Mouse (Mus musculus): ENCODE results near the gene Jade1. TPM values are rescaled to one million over a fixed set of nuclear protein-coding genes. Genes with fewer than 3 reads are reported as not detected.

The Jade1 gene
- polyA plus RNA-seq, 1 experiment from 2014 or later: 18.6 TPM

DNA sequence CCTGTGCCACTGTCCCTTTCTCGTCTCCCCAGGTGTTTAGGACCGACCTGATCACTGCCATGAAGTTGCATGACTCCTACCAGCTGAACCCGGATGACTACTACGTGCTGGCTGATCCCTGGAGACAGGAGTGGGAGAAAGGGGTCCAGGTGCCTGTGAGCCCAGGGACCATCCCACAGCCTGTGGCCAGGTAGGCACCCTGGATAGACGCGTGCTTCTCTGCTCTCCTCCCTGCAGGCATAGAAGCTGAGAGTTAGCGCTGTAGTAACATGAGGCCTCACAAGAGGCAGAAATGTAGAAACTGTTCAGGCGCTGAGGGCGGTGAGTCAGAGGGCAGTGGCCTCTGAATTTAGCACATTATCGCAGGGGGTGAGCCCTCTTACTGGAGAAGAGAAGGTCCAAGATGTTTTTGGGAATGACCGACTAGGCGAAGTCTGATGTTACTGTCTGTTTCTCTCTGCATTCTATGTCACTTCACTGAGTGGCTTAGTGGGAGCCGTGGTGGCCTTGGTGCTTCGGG, 36.2 kb downstream of the Jade1 start:
- H3K9me3 ChIP-seq (ENCODE audit: control insufficient read depth, low read length): no peaks in the 10 kb centered on the region
- peaks cover 21% of the 10 kb centered on the region for H3K36me3 ChIP-seq (ENCODE audit: control insufficient read depth, insufficient read depth, low read length)
- no peak overlapping the region for H3K27ac ChIP-seq (ENCODE audit: low read depth, low read length)
- 93% methylated on average over 14 of the region's 14 CpGs for WGBS
- no peak for ATAC-seq (replicated peaks; ENCODE audit: low FRiP score)
- H3K9ac ChIP-seq (ENCODE audit: low read depth, low read length): no peak overlapping the region
- H3K4me3 ChIP-seq (ENCODE audit: low read depth, low read length): no peak overlapping the region
- no peak for DNase-seq (ENCODE audit: low spot score)
- no peaks in the 10 kb centered on the region for H3K27me3 ChIP-seq (replicated peaks; ENCODE audit: control insufficient read depth, insufficient read depth, low read length)
- no peak overlapping the region for H3K4me2 ChIP-seq
- peaks cover 8% of the 10 kb centered on the region for H3K4me1 ChIP-seq (replicated peaks; ENCODE audit: control insufficient read depth, insufficient read depth, low read length)

DNA sequence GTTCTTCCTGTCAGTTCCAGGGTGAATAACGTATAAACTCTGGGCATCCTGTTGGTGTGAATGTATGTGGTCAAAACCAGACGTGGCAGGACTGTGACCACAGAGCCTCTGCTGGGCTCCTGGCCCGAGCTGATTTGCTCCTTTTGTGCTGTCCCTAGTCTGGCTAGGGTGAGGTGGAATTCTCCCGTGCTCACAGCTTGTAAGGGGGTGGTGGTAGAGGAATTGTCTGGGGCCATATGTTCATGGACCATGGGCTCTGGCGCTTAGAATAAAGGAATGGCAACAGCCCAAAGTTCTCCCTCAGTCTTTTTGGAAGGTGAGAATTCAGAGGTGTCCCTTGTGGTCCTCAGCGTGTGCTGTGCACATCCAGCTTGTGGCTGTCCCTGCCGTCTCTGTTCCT, 37.3 kb downstream of the Jade1 start:
- Histone ChIP-seq H3K27ac (ENCODE audit: low read depth, low read length) (no peak overlapping the region), H3K9ac (ENCODE audit: low read depth, low read length) (no peak overlapping the region), H3K4me2 (no peak overlapping the region), H3K4me3 (ENCODE audit: low read depth, low read length) (no peak overlapping the region), H3K27me3 (replicated peaks; ENCODE audit: control insufficient read depth, insufficient read depth, low read length) (no peaks in the 10 kb centered on the region), H3K4me1 (replicated peaks; ENCODE audit: control insufficient read depth, insufficient read depth, low read length) (peaks cover 5% of the 10 kb centered on the region), H3K9me3 (ENCODE audit: control insufficient read depth, low read length) (no peaks in the 10 kb centered on the region), H3K36me3 (ENCODE audit: control insufficient read depth, insufficient read depth, low read length) (peaks cover 21% of the 10 kb centered on the region)
- ATAC-seq (replicated peaks; ENCODE audit: low FRiP score): no peak
- DNase-seq (ENCODE audit: low spot score): no peak
- WGBS: 74% methylated on average over 7 of the region's 7 CpGs

DNA sequence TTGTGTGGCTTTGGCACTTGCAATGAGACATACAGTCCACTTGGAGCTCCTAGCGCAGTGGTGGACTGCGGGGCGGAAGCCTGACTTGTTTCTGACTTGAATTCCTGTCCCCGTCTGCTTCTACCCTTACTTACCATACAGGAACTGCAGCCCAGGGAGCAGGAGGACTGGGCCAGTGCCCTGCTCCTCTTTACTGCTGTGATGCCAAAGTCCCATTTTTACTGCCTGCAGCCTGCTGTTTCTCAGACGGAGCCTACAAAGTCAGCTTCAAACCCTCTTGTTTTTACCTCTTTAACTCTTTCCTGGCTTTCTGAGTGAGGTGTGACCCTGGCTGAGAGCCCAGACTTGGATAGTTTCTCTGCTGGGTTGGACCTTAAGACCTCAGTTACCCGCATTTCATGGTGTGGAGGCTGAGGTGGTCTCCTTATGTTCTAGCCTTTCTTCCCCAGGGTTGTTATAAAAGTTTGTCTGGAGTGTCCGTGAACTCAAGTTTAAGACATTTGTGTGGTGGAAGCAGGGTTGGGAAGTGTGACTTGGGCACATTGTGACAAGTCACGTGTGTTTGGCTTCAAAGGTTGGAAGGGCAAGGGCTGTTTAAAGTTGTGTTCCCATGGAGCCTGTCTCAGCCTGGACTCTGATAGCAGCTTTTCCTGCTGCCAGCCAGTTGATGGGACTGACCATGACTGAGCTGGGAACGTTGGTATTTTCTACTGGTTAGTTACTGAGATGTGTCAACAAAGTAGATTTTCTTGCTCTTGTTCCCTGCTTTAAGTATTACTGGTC, 38.8 kb downstream of the Jade1 start:
- H3K4me2 ChIP-seq: no peak overlapping the region
- H3K9me3 ChIP-seq (ENCODE audit: control insufficient read depth, low read length): no peaks in the 10 kb centered on the region
- DNase-seq (ENCODE audit: low spot score): no peak
- peaks cover 24% of the 10 kb centered on the region for H3K36me3 ChIP-seq (ENCODE audit: control insufficient read depth, insufficient read depth, low read length)
- H3K9ac ChIP-seq (ENCODE audit: low read depth, low read length): no peak overlapping the region
- H3K27ac ChIP-seq (ENCODE audit: low read depth, low read length): no peak overlapping the region
- ATAC-seq (replicated peaks; ENCODE audit: low FRiP score): no peak
- no peak overlapping the region for H3K4me3 ChIP-seq (ENCODE audit: low read depth, low read length)
- H3K27me3 ChIP-seq (replicated peaks; ENCODE audit: control insufficient read depth, insufficient read depth, low read length): no peaks in the 10 kb centered on the region
- no peaks in the 10 kb centered on the region for H3K4me1 ChIP-seq (replicated peaks; ENCODE audit: control insufficient read depth, insufficient read depth, low read length)
- 87% methylated on average over 9 of the region's 9 CpGs for WGBS

DNA sequence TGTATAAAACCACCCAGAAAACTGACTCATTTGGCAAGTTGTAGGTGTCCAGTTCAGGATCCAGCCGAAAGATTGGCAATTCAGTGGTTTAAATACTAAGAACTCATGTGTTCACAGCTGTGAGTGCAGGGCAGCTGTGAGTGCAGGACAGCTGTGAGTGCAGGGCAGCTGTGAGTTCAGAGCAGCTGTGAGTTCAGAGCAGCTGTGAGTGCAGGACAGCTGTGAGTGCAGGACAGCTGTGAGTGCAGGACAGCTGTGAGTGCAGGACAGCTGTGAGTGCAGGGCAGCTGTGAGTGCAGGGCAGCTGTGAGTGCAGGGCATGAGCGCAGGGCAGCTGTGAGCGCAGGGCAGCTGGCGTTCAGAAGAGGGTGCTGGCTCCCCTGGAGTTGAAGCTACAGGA, 39.5 kb downstream of the Jade1 start:
- H3K36me3 ChIP-seq (ENCODE audit: control insufficient read depth, insufficient read depth, low read length): peaks cover 19% of the 10 kb centered on the region
- no peak overlapping the region for H3K4me3 ChIP-seq (ENCODE audit: low read depth, low read length)
- H3K27me3 ChIP-seq (replicated peaks; ENCODE audit: control insufficient read depth, insufficient read depth, low read length): no peaks in the 10 kb centered on the region
- DNase-seq (ENCODE audit: low spot score) (no peak), ATAC-seq (replicated peaks; ENCODE audit: low FRiP score) (no peak)
- no peaks in the 10 kb centered on the region for H3K9me3 ChIP-seq (ENCODE audit: control insufficient read depth, low read length)
- H3K4me1 ChIP-seq (replicated peaks; ENCODE audit: control insufficient read depth, insufficient read depth, low read length): no peaks in the 10 kb centered on the region
- no peak overlapping the region for H3K27ac ChIP-seq (ENCODE audit: low read depth, low read length)
- H3K9ac ChIP-seq (ENCODE audit: low read depth, low read length): no peak overlapping the region
- H3K4me2 ChIP-seq: no peak overlapping the region
- WGBS: 95% methylated on average over 4 of the region's 4 CpGs

DNA sequence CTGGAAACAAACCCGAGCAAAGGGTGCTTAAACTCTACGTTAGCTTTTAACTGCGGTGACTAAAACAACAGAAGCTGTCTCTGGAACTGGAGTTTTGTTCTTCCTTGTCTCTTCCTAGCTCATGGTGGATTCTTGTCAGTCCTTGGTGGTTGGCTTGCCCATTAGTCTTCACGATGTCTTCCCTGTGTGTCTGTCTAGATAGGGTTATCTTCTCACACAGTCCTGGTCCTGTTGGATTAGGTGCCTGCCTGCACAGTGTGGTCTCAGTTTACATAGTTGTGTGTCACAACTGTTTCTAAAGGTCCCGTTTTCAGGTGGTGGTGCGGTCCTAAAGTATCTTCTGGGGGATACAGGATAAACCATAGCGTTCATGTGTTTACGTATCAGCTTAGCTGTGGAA, 41.5 kb downstream of the Jade1 start:
- ATAC-seq (replicated peaks; ENCODE audit: low FRiP score): peak; percentile 79
- 0 out of 2 replicates have a peak overlapping the region, but pooled peaks have one; percentile 17 for H3K27ac ChIP-seq (ENCODE audit: low read depth, low read length)

DNA sequence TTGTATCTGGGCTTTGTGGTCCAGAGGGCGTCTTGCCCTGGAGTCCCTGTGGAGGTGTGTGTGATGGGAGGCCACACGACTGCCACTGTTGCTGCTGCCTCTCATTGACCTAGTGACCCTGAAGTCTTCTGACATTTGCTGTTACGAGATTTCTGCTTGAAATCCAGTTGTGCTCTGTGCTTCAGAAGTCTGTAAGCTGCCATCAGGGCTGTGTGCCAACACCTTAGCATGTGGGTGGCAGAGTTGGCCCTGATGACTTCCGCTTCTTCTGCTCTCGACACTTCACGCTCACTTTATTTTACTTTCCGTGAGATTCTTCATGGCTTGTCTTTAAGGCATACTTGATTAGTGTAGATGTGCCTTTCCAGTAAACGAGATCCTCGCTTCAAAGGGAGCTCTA, 42.9 kb downstream of the Jade1 start:
- Histone ChIP-seq H3K27me3 (replicated peaks; ENCODE audit: control insufficient read depth, insufficient read depth, low read length) (no peaks in the 10 kb centered on the region), H3K9ac (ENCODE audit: low read depth, low read length) (no peak overlapping the region), H3K27ac (ENCODE audit: low read depth, low read length) (no peak overlapping the region), H3K4me2 (no peak overlapping the region), H3K4me3 (ENCODE audit: low read depth, low read length) (no peak overlapping the region), H3K4me1 (replicated peaks; ENCODE audit: control insufficient read depth, insufficient read depth, low read length) (no peaks in the 10 kb centered on the region), H3K36me3 (ENCODE audit: control insufficient read depth, insufficient read depth, low read length) (peaks cover 15% of the 10 kb centered on the region), H3K9me3 (ENCODE audit: control insufficient read depth, low read length) (no peaks in the 10 kb centered on the region)
- 87% methylated on average over 9 of the region's 9 CpGs for WGBS
- DNase-seq (ENCODE audit: low spot score) (no peak), ATAC-seq (replicated peaks; ENCODE audit: low FRiP score) (no peak)

More for the DNA sequence above, 41.5 kb downstream of the Jade1 start:
- H3K4me3 ChIP-seq (ENCODE audit: low read depth, low read length): no peak overlapping the region
- H3K36me3 ChIP-seq (ENCODE audit: control insufficient read depth, insufficient read depth, low read length): peaks cover 15% of the 10 kb centered on the region
- DNase-seq (ENCODE audit: low spot score): no peak
- no peaks in the 10 kb centered on the region for H3K9me3 ChIP-seq (ENCODE audit: control insufficient read depth, low read length)
- 78% methylated on average over 8 of the region's 8 CpGs for WGBS
- no peak overlapping the region for H3K4me2 ChIP-seq
- H3K9ac ChIP-seq (ENCODE audit: low read depth, low read length): no peak overlapping the region
- no peaks in the 10 kb centered on the region for H3K4me1 ChIP-seq (replicated peaks; ENCODE audit: control insufficient read depth, insufficient read depth, low read length)
- H3K27me3 ChIP-seq (replicated peaks; ENCODE audit: control insufficient read depth, insufficient read depth, low read length): no peaks in the 10 kb centered on the region

DNA sequence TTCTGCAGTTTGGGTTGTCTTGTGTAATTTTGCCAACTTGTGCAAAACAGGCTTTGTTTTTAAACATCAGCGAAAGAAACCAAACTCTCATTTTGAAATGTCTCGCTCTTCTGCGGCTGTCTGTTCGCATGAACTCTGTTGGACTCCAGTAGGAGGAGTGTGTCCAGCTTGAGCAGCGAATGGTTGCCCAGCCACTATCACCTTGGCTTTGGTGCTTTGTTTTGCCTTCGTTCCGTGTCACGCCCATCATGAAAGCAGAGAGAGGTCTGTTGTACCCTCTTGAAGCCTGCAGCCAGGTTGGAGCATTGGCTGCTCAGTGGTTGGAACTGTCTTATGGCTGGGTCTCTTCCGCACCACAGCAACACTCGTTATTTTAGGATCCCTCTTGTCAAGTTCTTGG, 43.7 kb downstream of the Jade1 start:
- Histone ChIP-seq H3K4me1 (replicated peaks; ENCODE audit: control insufficient read depth, insufficient read depth, low read length) (no peaks in the 10 kb centered on the region), H3K4me3 (ENCODE audit: low read depth, low read length) (no peak overlapping the region), H3K9me3 (ENCODE audit: control insufficient read depth, low read length) (no peaks in the 10 kb centered on the region), H3K36me3 (ENCODE audit: control insufficient read depth, insufficient read depth, low read length) (peaks cover 7% of the 10 kb centered on the region), H3K9ac (ENCODE audit: low read depth, low read length) (no peak overlapping the region), H3K27me3 (replicated peaks; ENCODE audit: control insufficient read depth, insufficient read depth, low read length) (no peaks in the 10 kb centered on the region), H3K4me2 (no peak overlapping the region), H3K27ac (ENCODE audit: low read depth, low read length) (no peak overlapping the region)
- ATAC-seq (replicated peaks; ENCODE audit: low FRiP score): no peak
- no peak for DNase-seq (ENCODE audit: low spot score)
- WGBS: 91% methylated on average over 10 of the region's 10 CpGs

DNA sequence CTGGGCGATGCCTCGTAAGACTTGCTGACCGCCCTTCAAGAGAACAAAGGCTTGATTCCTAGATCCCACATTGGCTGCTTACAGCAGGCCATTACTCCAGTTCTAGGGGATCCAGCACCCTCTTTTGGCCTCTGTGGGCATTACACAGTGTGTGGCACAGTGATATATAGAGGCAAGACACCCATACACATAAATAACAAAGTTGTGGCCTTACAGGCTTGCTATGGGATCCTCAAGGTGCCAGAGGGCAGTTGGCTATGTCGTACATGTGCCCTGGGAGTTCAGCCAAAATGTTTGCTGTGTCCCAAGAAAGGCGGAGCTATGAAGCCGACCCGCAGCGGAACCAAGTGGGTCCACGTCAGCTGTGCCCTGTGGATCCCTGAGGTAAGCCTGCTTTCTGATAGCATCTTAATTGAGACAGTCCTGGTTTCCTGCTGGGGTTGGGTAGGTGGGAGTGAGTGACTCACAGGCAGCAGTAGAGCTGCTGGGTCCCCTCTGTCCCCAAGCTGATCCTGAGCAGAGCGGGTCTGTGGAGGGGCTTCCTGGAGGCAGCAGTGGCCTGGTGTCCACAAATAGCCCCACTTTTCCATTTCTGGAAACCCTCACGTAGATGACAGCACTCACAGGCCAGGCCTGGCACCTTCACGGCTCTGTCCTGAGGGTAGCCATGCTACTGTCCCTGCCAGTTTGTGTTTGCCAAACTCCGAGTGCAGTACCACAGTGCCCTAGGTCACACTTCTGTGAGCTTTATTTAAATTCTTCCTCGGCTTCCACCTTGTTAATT, 44.5 kb downstream of the Jade1 start:
- no peak overlapping the region for H3K27ac ChIP-seq (ENCODE audit: low read depth, low read length)
- no peaks in the 10 kb centered on the region for H3K4me1 ChIP-seq (replicated peaks; ENCODE audit: control insufficient read depth, insufficient read depth, low read length)
- no peak overlapping the region for H3K9ac ChIP-seq (ENCODE audit: low read depth, low read length)
- H3K9me3 ChIP-seq (ENCODE audit: control insufficient read depth, low read length): no peaks in the 10 kb centered on the region
- no peak for DNase-seq (ENCODE audit: low spot score)
- ATAC-seq (replicated peaks; ENCODE audit: low FRiP score): 0 out of 2 replicates have a peak, but pooled peaks have one; percentile 37
- no peak overlapping the region for H3K4me3 ChIP-seq (ENCODE audit: low read depth, low read length)
- H3K4me2 ChIP-seq: no peak overlapping the region
- peaks cover 10% of the 10 kb centered on the region for H3K36me3 ChIP-seq (ENCODE audit: control insufficient read depth, insufficient read depth, low read length)
- WGBS: 91% methylated on average over 14 of the region's 14 CpGs
- no peaks in the 10 kb centered on the region for H3K27me3 ChIP-seq (replicated peaks; ENCODE audit: control insufficient read depth, insufficient read depth, low read length)
